Comparison of ENCODE assay signal across 8 mouse cellular contexts in the genomic region with DNA sequence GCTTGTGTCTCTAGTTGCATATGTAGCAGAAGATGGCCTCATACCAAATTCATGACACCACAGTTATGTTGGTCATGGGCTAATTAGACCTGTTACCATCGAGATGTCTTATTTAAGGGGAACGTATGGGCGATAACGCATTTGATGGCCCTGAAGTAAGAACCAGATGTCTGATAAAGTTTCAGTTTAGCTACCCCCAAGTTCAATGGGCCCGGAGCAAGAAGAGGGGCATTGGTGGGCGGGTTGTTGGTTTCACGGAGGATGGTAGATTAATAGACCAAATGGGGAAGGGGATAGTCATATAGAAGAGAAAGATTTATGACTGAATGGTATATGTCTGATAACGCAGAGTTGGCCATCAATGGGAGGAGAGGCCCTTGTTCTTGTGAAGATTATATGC.
DNase-seq lines count a peak whose midpoint lies in the region; ATAC-seq and TF ChIP-seq lines count a peak whose summit lies in the region.
"Not testable (repeated sequence)": the region's sequence is repeated elsewhere in the genome, so short reads cannot be mapped to it uniquely, and the experiment has no call there.

No protein-coding gene starts in this region.

- peak; percentile 51 for DNase-seq in 3T3-L1 (ENCODE audit: low read depth, low spot score)
- not testable (repeated sequence) for DNase-seq in embryonic facial prominence, embryonic 11.5 days (ENCODE audit: low spot score); liver, embryonic 13.5 days; midbrain, embryonic 11.5 days (ENCODE audit: low spot score, missing footprints)

- H3K36me3 ChIP-seq in embryonic facial prominence, embryonic 11.5 days (replicated peaks; ENCODE audit: control insufficient read depth, insufficient read depth, low read depth, low read length); forebrain, embryonic 15.5 days; intestine, postnatal 0 days (ENCODE audit: control insufficient read depth, insufficient read depth); liver, embryonic 13.5 days; midbrain, embryonic 11.5 days (ENCODE audit: control insufficient read depth, insufficient read depth, low read length); neural tube, embryonic 15.5 days: not testable (repeated sequence)

- not testable (repeated sequence) for H3K9ac ChIP-seq in embryonic facial prominence, embryonic 11.5 days (replicated peaks; ENCODE audit: low read length); forebrain, embryonic 15.5 days (replicated peaks); intestine, postnatal 0 days (ENCODE audit: low read depth, low read length); liver, embryonic 13.5 days; midbrain, embryonic 11.5 days (ENCODE audit: low read length); neural tube, embryonic 15.5 days (replicated peaks)

- 88% methylated on average over 8 of the region's 8 CpGs for WGBS in embryonic facial prominence, embryonic 11.5 days
- 94% methylated on average over 8 of the region's 8 CpGs for WGBS in forebrain, embryonic 15.5 days
- WGBS in intestine, postnatal 0 days = 81% methylated on average over 8 of the region's 8 CpGs
- 67% methylated on average over 8 of the region's 8 CpGs for WGBS in liver, embryonic 13.5 days (ENCODE audit: insufficient replicate concordance)
- WGBS in midbrain, embryonic 11.5 days = 87% methylated on average over 8 of the region's 8 CpGs
- 91% methylated on average over 8 of the region's 8 CpGs for WGBS in neural tube, embryonic 15.5 days

- not testable (repeated sequence) for H3K4me2 ChIP-seq in embryonic facial prominence, embryonic 11.5 days (ENCODE audit: low read depth, low read length); forebrain, embryonic 15.5 days (replicated peaks); intestine, postnatal 0 days (replicated peaks; ENCODE audit: low read depth); liver, embryonic 13.5 days; midbrain, embryonic 11.5 days; neural tube, embryonic 15.5 days

- not testable (repeated sequence) for H3K27ac ChIP-seq in embryonic facial prominence, embryonic 11.5 days (replicated peaks; ENCODE audit: low read depth, low read length); forebrain, embryonic 15.5 days (replicated peaks); intestine, postnatal 0 days (ENCODE audit: low read depth, low read length); liver, embryonic 13.5 days; midbrain, embryonic 11.5 days (ENCODE audit: low read depth, low read length); neural tube, embryonic 15.5 days (replicated peaks)

- ATAC-seq in embryonic facial prominence, embryonic 11.5 days (replicated peaks; ENCODE audit: insufficient number of reproducible peaks, low FRiP score, low TSS enrichment, low read depth) = peak; percentile 100
- peak; percentile 100 for ATAC-seq in forebrain, embryonic 15.5 days (replicated peaks)
- ATAC-seq in hematopoietic stem cell, adult 5-6 weeks (replicated peaks in 1 of 2; ENCODE audit: insufficient read depth in 1 of 2, low FRiP score in 2 of 2, low TSS enrichment in 1 of 2, low read depth in 1 of 2, poor library complexity in 2 of 2, severe bottlenecking in 2 of 2) = peak; percentile 100
- peak; percentile 100 for ATAC-seq in intestine, postnatal 0 days
- peak; percentile 100 for ATAC-seq in liver, embryonic 13.5 days (ENCODE audit: low read depth)
- ATAC-seq in midbrain, embryonic 11.5 days (ENCODE audit: low FRiP score) = peak; percentile 100
- ATAC-seq in neural tube, embryonic 15.5 days (ENCODE audit: low FRiP score) = peak; percentile 100

- not testable (repeated sequence) for TF ChIP-seq CTCF in intestine, postnatal 0 days (IDR thresholded peaks at IDR 0.05; ENCODE audit: low read depth)

- H3K4me1 ChIP-seq in embryonic facial prominence, embryonic 11.5 days (ENCODE audit: control insufficient read depth, insufficient read depth, low read length); forebrain, embryonic 15.5 days; intestine, postnatal 0 days (replicated peaks; ENCODE audit: control insufficient read depth, insufficient read depth, low read length); liver, embryonic 13.5 days (replicated peaks); midbrain, embryonic 11.5 days (ENCODE audit: control insufficient read depth, insufficient read depth, low read length); neural tube, embryonic 15.5 days: not testable (repeated sequence)

- H3K27me3 ChIP-seq in embryonic facial prominence, embryonic 11.5 days (ENCODE audit: control insufficient read depth, insufficient read depth, low read length); forebrain, embryonic 15.5 days; intestine, postnatal 0 days (replicated peaks; ENCODE audit: control insufficient read depth, insufficient read depth, low read length); liver, embryonic 13.5 days; midbrain, embryonic 11.5 days (ENCODE audit: control insufficient read depth, insufficient read depth, low read length); neural tube, embryonic 15.5 days (replicated peaks): not testable (repeated sequence)

- not testable (repeated sequence) for H3K4me3 ChIP-seq in embryonic facial prominence, embryonic 11.5 days (ENCODE audit: low read depth, low read length); forebrain, embryonic 15.5 days; intestine, postnatal 0 days (ENCODE audit: low read depth, low read length); liver, embryonic 13.5 days (replicated peaks); midbrain, embryonic 11.5 days (ENCODE audit: low read depth, low read length); neural tube, embryonic 15.5 days (replicated peaks)

- H3K9me3 ChIP-seq in embryonic facial prominence, embryonic 11.5 days (replicated peaks; ENCODE audit: control insufficient read depth, low read length); forebrain, embryonic 15.5 days; intestine, postnatal 0 days (ENCODE audit: control insufficient read depth); liver, embryonic 13.5 days (replicated peaks); midbrain, embryonic 11.5 days (ENCODE audit: control insufficient read depth, low read length); neural tube, embryonic 15.5 days (replicated peaks): not testable (repeated sequence)
